Mouse (Mus musculus) ovary, postnatal 10 days (tissue): ENCODE data around the gene Itk.
"Not testable (repeated sequence)": the region's sequence is repeated elsewhere in the genome, so short reads cannot be mapped to it uniquely, and the experiment has no call there.

Experiments
- DNase-seq: peaks from one replicate; pipeline ENCODE4 v3.0.0; 2022; ENCODE audit warnings: low spot score

Itk gene

DNA sequence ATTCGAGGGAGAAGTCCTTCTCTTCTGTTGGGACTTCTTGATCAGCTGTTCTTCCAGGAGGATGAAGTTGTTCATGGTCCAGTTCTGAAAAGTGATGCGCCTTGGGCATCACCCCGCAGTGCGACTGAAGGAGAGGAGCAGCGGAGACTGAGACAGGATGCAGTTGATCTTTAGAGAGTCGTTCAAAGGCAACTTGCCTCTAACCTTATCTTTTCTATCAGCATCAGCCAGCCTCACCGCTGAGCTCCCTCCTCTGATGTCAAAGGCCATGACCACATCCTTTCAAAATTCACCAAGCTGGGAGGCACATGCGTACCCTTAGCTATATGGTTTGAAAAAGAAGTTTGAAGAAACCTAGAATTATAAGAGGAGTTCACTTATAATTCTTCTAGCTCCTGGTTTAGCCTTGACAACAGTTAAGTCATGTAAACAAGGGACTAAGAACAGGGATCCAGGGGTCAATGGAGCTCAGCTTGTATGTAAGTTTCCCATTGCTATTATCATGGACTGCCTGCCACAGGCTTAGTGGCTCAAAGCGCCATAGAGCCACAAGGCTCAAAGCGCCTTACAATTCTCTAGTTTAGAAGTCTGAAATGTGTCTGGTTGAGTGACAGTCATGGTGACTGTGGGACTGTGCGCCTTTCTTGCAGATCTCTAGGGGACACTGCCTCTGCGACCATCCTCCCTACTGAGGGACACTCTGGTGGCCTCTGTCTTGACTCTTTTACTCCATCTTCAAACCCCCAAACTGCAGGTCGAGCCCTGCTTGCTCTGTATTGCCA, at the start of gene Itk:
TSS of gene Itk (minus strand) at position 180 of the 782 bp plus-strand sequence.
- DNase-seq: no peak

DNA sequence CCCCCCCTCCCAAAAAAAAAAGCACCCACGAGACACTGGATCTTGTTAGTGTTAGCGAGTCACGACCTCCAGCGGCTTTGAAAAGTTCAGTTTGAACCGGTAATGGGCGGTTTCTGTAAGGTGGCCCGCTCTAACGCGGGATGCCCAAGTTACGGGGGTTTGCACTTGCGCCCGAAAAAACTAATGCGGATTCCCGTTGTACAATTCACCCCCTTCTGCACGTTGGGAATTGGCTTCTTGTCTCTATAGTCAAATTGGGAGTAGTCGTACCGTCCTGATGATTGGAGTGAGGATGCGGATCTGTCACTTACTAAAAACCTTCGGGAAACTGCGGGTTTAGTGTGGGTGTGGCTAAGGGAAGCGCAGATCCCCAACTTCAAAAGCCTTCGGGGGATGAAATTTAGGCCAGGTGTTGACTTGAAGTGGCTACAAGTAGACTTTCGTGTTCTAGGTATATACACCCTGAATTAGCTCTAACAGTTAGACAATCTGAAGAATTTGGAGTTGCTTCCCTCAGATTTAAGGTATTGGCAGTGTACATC, 48.2 kb upstream of the Itk start:
- peak; percentile 3 for DNase-seq

DNA sequence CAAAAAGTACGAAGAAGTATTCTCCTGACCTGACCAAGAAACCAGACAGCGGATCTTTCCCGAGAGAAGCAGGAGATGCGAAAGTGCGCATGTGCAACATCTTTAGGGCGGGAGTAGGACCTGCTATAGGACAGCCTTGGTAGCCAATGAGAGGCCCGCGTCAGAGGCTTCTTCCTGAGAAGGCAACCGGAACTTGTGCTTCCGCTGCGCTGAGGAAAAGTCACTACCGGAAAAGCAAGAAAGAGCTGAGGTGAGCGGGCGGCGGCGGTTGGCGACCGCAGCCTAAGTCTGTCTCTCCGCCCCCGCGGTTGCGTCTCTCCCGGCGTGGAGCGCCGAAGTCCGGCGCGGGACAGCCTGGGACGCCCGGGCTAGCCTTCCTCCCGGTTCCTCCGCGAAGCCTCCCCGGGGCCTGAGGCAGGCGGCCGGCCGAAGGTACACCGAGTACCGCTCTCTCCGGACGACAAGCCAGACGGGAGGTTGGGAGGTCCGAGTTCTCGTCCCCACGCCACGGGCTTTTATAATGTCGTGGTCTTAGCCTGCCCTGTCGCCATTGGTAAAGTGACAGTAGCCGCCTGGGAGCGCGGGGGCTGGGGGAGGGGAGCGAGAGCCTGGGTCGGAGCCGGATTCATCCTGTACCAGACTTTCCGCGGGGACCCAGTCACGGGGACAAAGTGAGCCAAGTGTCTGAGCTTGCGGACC, 47.6 kb upstream of the Itk start, which contains the start of gene Med7:
TSS of gene Med7 (plus strand) at position 166 of the 699 bp plus-strand sequence.
- peak; percentile 66 for DNase-seq

DNA sequence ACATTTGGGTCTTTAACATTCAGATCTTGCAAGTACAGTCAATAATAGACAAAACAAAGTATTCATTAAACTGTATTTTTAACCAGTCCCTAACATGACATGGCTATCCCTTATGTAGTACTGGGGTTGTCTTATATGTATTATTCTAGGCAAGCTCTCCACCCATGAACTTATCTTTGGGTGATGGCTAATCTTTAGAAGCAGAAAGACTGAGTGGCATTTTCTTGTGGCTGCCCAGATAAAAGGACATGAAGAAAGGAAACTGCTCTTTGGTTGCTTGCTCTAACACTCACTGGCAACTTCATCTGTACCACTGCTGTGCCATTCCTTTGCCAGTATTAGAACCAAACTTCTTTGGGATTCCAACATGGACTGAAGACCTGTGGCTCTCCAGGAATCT, 46.0 kb upstream of the Itk start:
- DNase-seq: no peak

DNA sequence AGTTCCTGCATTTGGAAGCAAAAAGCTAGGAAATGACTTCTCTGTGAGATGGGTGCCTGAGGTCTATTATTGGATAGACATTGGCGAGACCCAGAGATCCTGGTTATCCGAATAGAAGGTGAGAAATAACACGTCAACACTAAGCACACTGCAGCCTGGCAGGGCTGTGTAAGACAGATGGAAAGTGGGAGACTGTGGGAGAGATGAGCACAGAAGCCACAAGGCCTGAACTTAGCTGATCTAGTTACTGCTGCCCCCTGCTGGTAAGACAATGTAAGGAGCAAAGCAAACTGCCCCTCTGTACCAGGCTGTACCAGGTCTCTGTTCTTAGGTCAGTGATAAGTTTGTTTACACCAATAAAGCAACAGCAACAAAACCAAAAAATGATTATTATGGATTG, 41.8 kb upstream of the Itk start:
- DNase-seq: peak; percentile 29

DNA sequence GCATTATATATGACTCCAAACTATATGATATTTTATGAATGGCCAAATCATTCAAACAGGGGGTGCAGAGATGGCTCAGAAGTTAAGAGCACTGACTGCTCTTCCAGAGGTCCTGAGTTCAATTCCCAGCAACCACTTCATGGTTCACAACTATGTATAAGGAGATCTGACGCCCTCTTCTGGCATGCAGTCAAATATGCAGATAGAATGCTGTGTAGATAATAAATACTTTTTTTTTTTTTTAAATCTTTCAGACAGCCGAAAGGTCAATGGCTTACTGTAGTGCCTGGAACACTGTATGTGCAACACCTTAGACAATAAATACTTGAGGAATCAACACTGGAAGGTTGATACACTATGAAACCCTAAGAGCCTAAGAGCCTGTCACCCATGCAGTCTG, 40.8 kb upstream of the Itk start:
- no peak for DNase-seq

DNA sequence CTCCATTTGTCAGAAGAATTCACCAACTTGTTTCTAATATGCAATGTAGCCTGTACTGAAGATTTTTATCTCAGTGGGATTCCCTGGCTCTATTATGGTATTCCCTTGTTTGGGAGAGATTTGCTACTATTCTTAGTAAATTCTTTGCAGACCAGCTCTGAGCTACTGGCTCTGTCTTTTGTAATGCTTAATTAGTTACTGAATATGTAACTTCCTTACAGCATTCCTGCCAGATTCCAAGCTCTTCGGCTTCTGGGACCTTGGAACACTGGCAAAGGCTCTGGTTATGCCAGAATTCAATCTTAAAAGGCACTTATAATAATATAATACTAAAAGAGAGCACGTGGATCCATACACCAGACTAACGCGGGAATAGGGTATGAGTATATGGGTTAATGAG, 38.8 kb upstream of the Itk start:
- not testable (repeated sequence) for DNase-seq

DNA sequence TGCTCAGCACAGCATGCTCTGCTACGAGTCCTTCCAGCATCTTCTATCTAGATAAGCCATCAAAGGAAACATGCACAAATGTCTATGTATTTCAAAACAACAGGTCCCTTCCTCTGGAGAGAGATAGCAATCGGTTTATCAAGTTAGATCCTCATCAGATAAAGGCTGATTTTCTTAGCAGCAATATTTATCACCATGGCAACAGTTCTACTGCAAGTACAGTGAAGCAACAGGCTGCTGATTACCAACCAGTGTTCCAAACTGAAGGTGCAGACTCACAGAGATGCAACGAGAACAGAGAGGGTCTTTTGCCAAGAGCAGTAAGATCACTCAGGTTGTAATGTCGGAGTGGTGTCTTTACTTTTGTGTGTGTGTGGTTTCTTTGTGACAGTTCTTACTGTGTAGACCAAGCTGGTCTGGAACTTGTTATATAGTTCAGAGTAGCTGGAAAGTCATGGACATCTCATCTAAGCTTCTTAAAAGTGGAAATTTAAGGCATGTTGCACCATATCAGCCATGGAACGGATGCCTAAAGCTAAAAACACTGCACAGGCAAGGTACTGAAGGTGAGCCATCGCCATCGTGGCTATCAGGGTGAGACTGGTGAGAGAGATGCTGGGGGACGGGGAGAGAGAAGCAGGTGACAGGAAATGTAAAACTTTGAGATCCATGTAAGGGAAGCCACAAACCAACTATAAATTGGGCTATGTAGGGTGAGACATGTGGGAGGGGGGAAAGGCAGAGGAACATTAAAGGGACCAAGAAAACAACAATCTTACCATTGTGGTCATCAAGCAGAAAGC, 32.0 kb upstream of the Itk start:
- no peak for DNase-seq

DNA sequence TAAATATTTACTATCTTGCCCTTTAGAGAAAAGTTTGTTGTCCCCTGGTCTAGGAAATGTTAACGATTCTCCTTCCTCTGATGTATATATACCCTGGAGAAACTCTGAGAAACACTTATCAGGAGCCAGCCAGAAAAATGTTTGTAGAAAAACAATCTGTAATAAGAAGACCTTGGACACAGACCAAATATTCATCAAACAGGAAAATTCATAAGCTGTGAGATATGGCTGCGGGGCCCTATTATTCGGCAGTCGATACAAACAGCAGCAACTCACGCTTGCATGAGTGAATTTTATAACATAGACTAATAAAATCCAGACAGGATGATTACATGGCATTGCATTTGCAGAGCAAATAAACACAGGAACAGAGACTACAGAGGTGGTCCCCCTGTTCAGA, 29.5 kb upstream of the Itk start:
- DNase-seq: no peak

DNA sequence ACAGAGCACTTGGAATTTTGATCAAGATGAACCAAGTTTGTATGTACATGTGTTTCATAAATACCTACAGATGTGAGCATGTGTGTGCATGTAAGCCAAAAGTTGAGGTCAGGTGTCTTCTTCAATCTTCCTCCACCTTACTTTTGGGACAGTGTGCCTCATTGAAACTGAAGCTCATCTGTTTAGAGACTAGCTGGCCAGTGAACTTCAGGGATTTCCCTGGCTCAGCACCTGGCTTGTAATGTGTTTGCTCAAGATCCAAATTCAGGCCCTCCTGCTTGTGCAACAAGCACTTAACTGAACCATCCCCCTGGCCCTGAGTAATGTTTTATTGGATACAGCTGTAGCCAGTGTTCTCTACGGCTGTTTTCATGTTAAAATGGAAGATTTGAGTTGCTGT, 29.1 kb upstream of the Itk start:
- DNase-seq: no peak

DNA sequence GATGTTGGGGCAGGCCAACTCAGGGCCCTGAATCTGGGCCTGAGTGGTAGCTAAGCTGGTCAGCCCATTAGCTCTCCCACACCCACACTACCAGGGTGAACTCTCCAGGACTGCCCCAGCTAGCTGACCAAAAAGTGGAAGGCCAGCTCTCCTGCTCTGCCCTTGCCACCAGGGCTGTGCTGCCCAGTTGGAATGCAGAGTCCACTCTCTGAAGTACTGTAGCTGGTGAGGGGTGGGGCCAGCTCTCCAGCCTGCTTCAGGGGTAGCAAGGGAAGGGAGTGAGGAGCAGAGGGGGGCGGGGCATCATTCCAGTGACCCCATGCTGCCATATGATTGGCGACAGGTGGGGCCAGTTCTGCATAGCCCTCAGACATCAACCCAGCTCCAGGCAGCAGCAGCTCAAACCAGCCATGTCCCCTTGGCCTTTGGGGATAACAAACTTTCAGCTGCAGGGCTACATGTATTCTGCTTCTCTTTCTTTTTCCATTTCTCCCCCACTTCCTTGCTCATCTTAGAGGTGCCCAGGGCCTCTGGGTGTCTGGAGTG, 20.8 kb upstream of the Itk start:
- DNase-seq: no peak

DNA sequence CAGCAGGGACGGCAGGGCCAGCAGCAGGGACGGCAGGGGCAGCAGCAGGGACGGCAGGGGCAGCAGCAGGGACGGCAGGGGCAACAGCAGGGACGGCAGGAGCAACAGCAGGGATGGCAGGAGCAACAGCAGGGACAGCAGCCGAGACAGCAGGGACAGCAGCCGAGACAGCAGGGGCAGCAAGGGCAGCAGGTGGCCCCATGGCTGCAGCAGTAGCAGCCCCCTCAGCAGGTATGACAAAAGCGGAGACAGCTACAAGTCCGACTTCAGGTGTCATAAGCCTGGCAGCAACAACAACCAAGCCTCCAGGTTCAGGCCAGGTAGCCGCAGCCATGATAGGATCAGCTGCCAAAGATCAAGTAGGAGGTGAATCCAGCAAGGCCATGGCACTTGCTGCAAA, 17.4 kb upstream of the Itk start:
- DNase-seq: no peak

DNA sequence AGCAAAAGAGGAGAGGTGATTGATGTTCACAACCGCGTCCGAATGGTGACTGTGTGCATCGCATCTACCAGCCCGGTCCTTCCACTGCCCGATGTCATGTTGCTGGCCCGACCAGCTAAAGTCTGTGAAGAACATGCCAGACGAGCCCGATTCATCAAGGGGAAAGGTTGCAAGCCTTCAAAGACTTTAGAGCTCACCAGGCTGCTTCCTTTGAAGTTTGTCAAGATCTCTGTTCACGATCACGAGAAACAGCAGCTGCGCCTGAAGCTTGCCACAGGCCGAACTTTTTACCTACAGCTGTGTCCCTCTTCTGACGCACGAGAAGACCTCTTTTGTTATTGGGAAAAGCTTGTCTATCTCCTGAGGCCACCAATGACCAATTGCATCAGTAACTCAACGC, 15.7 kb upstream of the Itk start:
- no peak for DNase-seq

DNA sequence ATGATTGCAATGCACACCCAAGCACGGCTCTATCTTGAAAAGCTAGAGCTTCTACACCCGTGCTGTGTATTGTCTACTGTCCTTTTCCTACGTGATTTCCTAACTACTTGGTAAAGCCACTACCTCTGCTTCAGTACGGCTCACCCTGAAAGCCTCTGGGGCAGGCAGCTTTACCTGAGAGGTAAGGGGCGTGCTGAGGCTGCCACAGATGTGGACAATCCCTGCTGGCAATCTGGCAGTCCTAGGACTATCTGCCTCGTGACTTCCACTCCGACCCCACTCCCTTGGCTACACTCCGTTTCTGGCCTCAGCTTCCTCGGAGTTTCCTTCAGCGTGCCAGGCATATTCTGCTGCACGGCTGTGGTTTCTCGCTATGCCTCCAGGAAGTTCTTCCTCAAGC, 12.2 kb upstream of the Itk start:
- DNase-seq: no peak

DNA sequence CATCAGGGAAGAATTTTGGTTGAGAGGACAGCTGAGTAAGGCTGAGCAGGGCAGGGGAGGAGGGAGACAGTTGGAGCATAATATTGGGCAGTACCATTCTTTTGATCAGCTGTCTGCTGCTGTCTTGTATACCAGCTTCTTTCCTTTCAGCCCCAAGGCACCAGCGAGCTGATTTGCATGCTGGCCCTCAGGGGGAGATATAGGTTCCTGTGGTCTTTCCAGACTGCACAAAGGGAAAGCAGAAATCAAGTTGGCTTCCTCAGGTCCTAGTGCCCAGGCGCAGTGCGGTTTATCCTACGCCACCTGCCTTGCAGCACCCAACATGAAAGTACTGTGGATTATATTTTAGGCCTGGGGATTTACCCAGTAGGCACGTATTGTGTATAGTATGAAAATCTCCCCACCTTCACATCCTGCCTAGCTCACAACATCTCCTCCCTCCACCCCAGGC, 9.6 kb upstream of the Itk start:
- no peak for DNase-seq

DNA sequence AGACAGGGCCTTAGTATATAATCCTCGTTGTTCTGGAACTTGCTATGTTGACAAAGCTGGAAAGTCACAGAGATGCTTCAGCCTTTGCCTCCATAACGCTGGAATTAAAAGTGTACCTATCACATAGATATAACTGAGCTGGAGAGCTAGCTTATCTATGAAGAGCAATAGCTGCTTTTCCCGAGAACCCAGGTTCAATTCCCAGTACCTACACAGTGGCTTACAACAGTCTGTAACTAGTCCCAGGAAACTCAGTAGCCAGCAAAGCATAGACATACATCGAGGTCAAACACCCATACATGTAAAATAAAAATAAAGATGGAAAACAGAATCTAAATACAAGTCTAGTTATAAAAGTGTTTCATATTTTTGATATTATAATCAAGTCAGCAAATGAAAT, 9.2 kb upstream of the Itk start:
- no peak for DNase-seq

DNA sequence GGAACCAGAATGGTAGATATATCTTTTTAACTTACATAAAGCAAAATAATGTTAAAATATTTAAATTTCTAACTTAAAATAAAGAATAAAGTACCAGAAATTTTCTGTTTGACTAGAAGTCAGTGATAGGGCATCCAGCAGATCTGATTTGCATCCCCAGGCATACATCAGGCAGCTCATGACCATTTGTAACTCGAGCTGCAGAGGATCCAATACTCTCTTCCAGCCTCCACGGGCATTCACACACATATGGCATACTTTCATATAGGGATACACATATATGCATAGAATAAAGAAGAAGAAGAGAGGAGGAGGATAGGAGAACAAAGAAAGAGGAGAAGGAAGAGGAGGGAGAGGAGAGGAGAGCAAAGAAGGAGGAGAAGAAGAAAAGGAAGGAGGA, 8.6 kb upstream of the Itk start:
- no peak for DNase-seq

DNA sequence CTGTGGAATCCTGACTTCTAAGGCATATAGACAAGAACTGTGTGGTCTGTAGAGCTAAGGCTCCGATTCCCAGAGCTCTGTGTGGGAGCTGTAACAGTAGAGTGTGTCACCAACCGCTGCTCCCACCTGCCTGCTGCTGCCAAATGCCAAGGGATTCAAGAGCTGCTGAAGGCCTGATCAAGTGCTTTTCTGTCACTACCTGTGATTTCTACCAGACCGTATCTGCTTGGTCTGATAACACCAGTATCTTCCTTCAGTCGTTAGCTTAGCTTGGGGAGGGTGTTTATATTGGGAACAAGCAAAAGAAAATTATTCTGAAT, 7.5 kb upstream of the Itk start:
- DNase-seq: no peak

DNA sequence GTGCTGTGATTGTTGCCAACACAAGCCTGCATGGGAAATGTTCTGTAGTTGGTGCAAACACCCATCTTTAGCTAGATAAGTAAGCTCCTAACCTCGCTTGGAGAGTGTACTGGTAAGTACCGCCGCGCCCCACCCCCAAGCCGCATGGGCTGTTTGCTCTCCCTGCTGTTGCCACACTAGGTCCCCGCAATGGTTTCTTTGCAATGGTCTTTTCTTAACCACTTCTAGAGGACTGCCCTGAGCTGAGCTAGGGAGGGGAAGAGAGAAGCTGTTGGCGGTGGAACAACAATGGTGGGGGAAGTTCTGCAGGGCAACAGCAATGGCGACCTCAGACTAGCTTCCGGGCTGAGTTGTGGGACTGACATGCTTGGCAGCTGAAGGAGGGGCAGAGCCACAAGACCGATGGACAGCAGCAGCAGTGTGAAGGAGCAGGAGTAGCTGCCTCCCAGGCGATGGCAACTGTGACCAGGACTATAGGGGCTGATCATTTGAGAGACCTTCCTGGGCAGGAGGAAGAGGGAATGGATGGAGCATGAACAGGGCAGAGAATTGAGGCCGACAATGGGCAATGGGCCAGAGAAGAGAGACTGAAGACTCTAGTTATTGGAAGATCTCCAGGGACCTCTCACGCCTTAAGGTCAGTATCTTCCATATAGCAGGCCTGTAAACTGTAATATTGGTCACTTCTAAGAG, 7.0 kb upstream of the Itk start, which contains the start of gene Fam71b:
TSS of gene Fam71b (plus strand) at position 393 of the 693 bp plus-strand sequence.
- no peak for DNase-seq

DNA sequence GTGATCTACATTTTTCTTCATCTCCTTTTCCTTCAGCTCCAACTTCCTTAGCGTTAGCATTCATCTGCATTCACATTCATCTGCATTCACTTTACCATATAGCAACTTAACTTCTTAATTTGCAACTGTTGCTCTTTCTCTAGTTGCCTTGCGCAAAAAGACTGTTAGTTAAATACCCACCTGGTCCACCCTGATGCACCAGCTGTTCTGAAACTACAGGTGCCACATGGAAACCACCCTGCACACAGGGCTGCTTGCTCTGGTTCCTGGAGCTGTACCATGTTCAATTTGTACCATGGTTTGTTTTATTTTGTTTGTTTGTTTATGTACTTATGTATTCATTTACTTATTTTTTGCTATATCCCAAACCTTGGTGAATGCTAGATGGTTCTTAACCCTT, 6.4 kb upstream of the Itk start:
- no peak for DNase-seq

DNA sequence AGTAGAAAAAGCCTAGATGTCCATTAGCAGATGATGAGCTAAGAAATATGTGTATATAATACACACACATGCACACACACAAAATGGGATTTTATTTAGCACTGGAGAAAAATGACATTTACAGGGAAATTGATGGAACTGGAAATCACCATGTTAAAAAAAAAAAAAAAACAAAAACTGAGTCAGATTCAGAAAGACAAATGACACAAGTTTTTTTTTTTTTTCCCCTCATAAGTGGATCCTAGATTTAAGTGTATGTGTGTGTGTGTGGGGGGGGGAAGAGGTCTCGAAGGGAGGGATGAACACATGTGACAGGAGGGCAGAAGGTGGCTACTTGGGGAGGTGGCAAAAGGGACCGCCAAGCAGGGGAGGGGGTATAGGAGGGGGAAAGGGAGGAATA, 5.8 kb upstream of the Itk start:
- DNase-seq: no peak

DNA sequence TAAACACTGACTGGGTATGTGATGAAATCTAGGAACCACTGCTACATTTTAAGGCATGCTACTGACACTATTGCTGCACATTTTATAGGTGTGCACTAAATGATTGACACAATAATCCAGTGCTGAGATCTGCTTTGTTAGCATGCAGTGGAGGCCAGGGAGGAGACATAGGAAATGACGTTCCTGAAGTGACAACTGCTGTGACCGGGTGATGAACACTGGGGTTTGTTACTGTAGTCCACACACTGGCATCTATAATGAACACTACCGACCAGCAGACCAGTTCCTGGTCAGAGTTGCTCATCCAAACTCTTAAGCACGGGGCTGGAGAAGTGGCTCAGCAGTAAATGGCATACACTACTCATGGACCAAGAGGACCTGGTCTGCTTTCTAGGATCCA, 4.1 kb upstream of the Itk start:
- DNase-seq: no peak
